9 mouse cellular contexts compared by ENCODE assay signal in genomic region chr10:84758483-84759431, GRCm38 (mm10). TPM values are rescaled to one million over a fixed set of nuclear protein-coding genes. Genes with fewer than 3 reads are reported as not detected.
DNase-seq lines count a peak whose midpoint lies in the region; ATAC-seq and TF ChIP-seq lines count a peak whose summit lies in the region.
"Had no signal": no experiment of that assay in that cellular context is flagged by ENCODE, and none has a peak within 500 bp of the region (broad histone marks: within the 10 kb centered on the region; RNA-seq: fewer than 3 reads in every experiment).

No protein-coding gene starts in this region.

- H3K27me3 ChIP-seq in hindbrain, postnatal 0 days (ENCODE audit: insufficient read depth, low read length), result peaks cover 19% of the 10 kb centered on the region; the same call in 1 of the 2 replicates
- peaks cover 46% of the 10 kb centered on the region for H3K27me3 ChIP-seq in midbrain, embryonic 15.5 days (replicated peaks)

- peak overlapping the region; percentile 54 for H3K9ac ChIP-seq in hindbrain, postnatal 0 days (replicated peaks; ENCODE audit: low read length)
- peak overlapping the region; percentile 31 for H3K9ac ChIP-seq in midbrain, embryonic 15.5 days

- DNase-seq in layer of hippocampus, adult 2 months (ENCODE audit: low spot score in 2 of 2), result no peak
- no peak for DNase-seq in layer of hippocampus, postnatal 36 days
- DNase-seq in embryo, embryonic 11 days, result peak; percentile 69
- peak; percentile 33 for DNase-seq in hindbrain, postnatal 0 days (ENCODE audit: low spot score)
- DNase-seq in spleen, postnatal 4 days (ENCODE audit: low spot score in 2 of 2), result no peak
- no peak for DNase-seq in urinary bladder, postnatal 4 days (ENCODE audit: low spot score in 2 of 2)
- DNase-seq in gastrocnemius, postnatal 14 days, result no peak

- TF ChIP-seq CTCF in layer of hippocampus, adult 2 months (conservative IDR thresholded peaks at IDR 0.05), result no peak
- TF ChIP-seq CTCF in hindbrain, postnatal 0 days (IDR thresholded peaks at IDR 0.05; ENCODE audit: low read depth), result no peak

- 5% methylated on average over 51 of the region's 51 CpGs for WGBS in hindbrain, postnatal 0 days
- WGBS in midbrain, embryonic 15.5 days, result 3% methylated on average over 51 of the region's 51 CpGs

- ATAC-seq in hindbrain, postnatal 0 days, result no peak
- ATAC-seq in midbrain, embryonic 15.5 days (replicated peaks), result no peak

- peak overlapping the region; percentile 28; the same call in 1 of the 2 replicates for H3K27ac ChIP-seq in layer of hippocampus, adult 2 months
- peak overlapping the region; percentile 84; the same call in 1 of the 2 replicates for H3K27ac ChIP-seq in hindbrain, postnatal 0 days
- peak overlapping the region; percentile 58 for H3K27ac ChIP-seq in midbrain, embryonic 15.5 days

- peak overlapping the region; percentile 77 for H3K4me2 ChIP-seq in hindbrain, postnatal 0 days (ENCODE audit: low read depth, low read length)
- H3K4me2 ChIP-seq in midbrain, embryonic 15.5 days, result peak overlapping the region; percentile 94

- peak overlapping the region; percentile 53 for H3K4me3 ChIP-seq in layer of hippocampus, adult 2 months
- H3K4me3 ChIP-seq in hindbrain, postnatal 0 days (ENCODE audit: low read length), result peak overlapping the region; percentile 49
- H3K4me3 ChIP-seq in midbrain, embryonic 15.5 days, result peak overlapping the region; percentile 48

- peaks cover 15% of the 10 kb centered on the region for H3K4me1 ChIP-seq in hindbrain, postnatal 0 days (ENCODE audit: insufficient read depth, low read length)
- H3K4me1 ChIP-seq in midbrain, embryonic 15.5 days, result peaks cover 68% of the 10 kb centered on the region

- no peaks in the 10 kb centered on the region for H3K36me3 ChIP-seq in hindbrain, postnatal 0 days (ENCODE audit: insufficient read depth, low read length)
- H3K36me3 ChIP-seq in midbrain, embryonic 15.5 days (replicated peaks), result no peaks in the 10 kb centered on the region

- no peaks in the 10 kb centered on the region for H3K9me3 ChIP-seq in hindbrain, postnatal 0 days (ENCODE audit: low read length)
- no peaks in the 10 kb centered on the region for H3K9me3 ChIP-seq in midbrain, embryonic 15.5 days

- intact Hi-C loops in gastrocnemius, postnatal 14 days (cut with DNase I; ENCODE audit: low total_unique reads), result no loop called here

RNA-seq across cellular contexts. Expression of gene Rfx4, which starts 2.9 kb away (rescaled TPM):
- 10 to 100 TPM; 10.7 to 12.1 TPM for total RNA-seq in layer of hippocampus, adult 2 months (2021)
- total RNA-seq in layer of hippocampus, postnatal 36 days (2021), result 10 to 100 TPM; 11.1 to 11.2 TPM
- total RNA-seq in hindbrain, postnatal 0 days (2014; rRNA removed), result 16.7 and 21.5 TPM in 2 replicates
- 16.1 and 17.1 TPM in 2 replicates for polyA plus RNA-seq in hindbrain, postnatal 0 days (2015; fragmentation: Nextera tagmentation; extraction: Ambion mirVana)
- 16.1 and 17.2 TPM in 2 replicates for polyA plus RNA-seq in midbrain, embryonic 15.5 days (2015; fragmentation: Nextera tagmentation; extraction: Ambion mirVana)
- total RNA-seq in gastrocnemius, postnatal 14 days (2021), result under 1 TPM in 1 of 2 experiments, not detected in 1; 0.06 TPM
- total RNA-seq: MEL had no signal

Comparison
In these comparisons a context has a peak if more than half of its experiments do, and no peak if none do; other contexts are left out.
1. DNase-seq: peak in embryo, embryonic 11 days (single experiment) and hindbrain, postnatal 0 days (single experiment); none in layer of hippocampus, adult 2 months (0 of 2), layer of hippocampus, postnatal 36 days (0 of 2), spleen, postnatal 4 days (0 of 2), urinary bladder, postnatal 4 days (0 of 2) and gastrocnemius, postnatal 14 days (single experiment).
2. H3K27ac ChIP-seq: peak in every context shown above with its lines; median percentile 84 in hindbrain, postnatal 0 days; 58 in midbrain, embryonic 15.5 days; 28 in layer of hippocampus, adult 2 months.
3. RNA of gene Rfx4, which starts 2.9 kb away (total RNA-seq): 16.7 to 21.5 TPM in hindbrain, postnatal 0 days, 10.7 to 12.1 TPM in layer of hippocampus, adult 2 months and 11.1 to 11.2 TPM in layer of hippocampus, postnatal 36 days; 0.06 TPM in gastrocnemius, postnatal 14 days; every median in the first group is over 10 times any median in the second.
4. Peak in every context shown above with its lines, with median percentiles within 50 percentile points of each other: H3K4me3 ChIP-seq.